In the genomic region with DNA sequence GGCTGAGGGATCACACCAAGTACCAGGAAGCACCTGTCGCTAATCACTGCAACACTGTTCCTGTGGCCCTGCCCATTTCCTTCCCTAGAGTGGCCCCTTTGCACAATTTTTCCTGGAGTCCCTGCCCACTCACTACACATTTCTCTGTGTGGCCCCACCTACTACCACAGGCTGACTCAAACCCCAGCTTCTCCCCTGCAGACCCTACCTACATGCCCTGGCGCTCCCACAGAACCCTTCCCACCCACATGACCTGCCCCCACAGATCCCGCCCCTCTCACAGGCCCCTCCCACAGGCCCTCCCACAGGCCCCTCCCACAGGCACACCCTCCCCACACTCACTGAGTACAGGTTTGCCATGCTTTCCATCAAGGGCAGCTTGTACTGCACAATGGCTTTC, we compare ENCODE assay signal across 1 mouse cellular context.
TF ChIP-seq lines count a peak whose summit lies in the region.

No protein-coding gene starts in this region.

TF ChIP-seq in MEL, 35 proteins besides CTCF, POLR2A, EP300 and RAD21 (continued from another document):
- no peak for TF ChIP-seq ETS1 (IDR thresholded peaks at IDR 0.05; ENCODE audit: low read depth, low read length)
- TF ChIP-seq ZKSCAN1 (IDR thresholded peaks at IDR 0.05; ENCODE audit: low read depth, low read length) = no peak
- TF ChIP-seq ZC3H11A (IDR thresholded peaks at IDR 0.05; ENCODE audit: low read depth, low read length) = no peak
- TF ChIP-seq MAX (IDR thresholded peaks at IDR 0.05; ENCODE audit: low read length) = no peak
- TF ChIP-seq MXI1 (IDR thresholded peaks at IDR 0.05; ENCODE audit: low read depth, low read length) = no peak
- no peak for TF ChIP-seq JUND (IDR thresholded peaks at IDR 0.05; ENCODE audit: low read depth, low read length)
- no peak for TF ChIP-seq SMC3 (IDR thresholded peaks at IDR 0.05; ENCODE audit: low read depth, low read length)
